Mouse (Mus musculus) liver, postnatal 0 days (tissue): ENCODE results near the gene Birc7.

Source experiments
- CTCF ChIP-seq: sonication (generic); IDR thresholded peaks from 2 replicates; pipeline ENCODE4 v1.5.1; 2016; ENCODE audit warnings: antibody characterized with exemption, low read depth
- EP300 ChIP-seq: IDR thresholded peaks from 2 replicates; pipeline ENCODE4 v1.6.1; 2016; ENCODE audit warnings: antibody characterized with exemption, low read depth, mild to moderate bottlenecking

DNA sequence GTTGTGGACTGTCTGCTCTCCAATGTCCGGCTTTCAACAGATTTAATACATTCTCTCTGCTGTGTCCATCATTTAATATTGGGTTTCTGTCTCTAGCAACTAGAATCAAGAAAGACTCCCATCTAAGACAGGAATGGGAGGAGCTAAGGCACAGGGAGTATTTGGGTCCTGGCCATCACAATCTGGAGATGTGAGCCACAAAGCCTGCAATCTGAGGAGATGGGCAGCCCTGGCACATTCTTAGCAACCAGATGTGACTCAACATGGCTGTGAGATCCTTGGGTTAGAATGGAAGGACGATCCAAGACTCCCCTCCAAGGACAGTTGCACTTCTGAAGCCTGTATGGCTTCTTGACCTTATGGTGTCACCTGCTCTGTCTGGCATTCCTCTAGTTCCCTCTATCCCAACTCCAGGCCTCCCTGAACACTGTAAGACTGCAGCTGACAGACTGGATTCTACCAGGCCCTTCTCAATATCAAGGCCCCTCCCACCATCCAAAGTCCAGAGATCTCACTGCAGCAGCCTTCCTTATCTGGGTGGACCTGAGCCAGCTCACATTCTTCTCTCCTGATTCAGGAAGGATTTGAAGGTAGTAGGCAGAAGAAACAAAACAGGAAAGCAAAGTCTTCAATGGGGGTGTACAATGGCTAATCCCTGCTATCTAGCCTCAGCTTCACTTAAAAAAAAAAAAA is 33.9 kb downstream of the Birc7 start:
- TF ChIP-seq CTCF (no peak), EP300 (no peak)
